Mouse (Mus musculus) forebrain, embryonic 16.5 days (tissue): ENCODE measurements around the gene Nln. TPM values are rescaled to one million over a fixed set of nuclear protein-coding genes. Genes with fewer than 3 reads are reported as not detected.

Source experiments
- ATAC-seq: fragments of 200-750 bp; cut with Nextera tagmentation; 2 replicates; pipeline ENCODE4 v1.8.0; 2017; ENCODE audit warnings: mild to moderate bottlenecking, moderate library complexity
- H3K27ac ChIP-seq: fragments of 300-500 bp; sonication (generic); 2 replicates; pipeline ENCODE4 v1.5.1; 2014; ENCODE audit warnings: low read length, control low read depth
- H3K27me3 ChIP-seq: fragments of 300-500 bp; sonication (generic); replicated peaks from 2 replicates; pipeline ENCODE4 v1.6.1; 2014; ENCODE audit warnings: low read length; ENCODE audit not compliant: control insufficient read depth, insufficient read depth
- H3K36me3 ChIP-seq: fragments of 300-500 bp; sonication (generic); 2 replicates; pipeline ENCODE4 v1.6.1; 2014; ENCODE audit not compliant: control insufficient read depth, insufficient read depth
- H3K4me1 ChIP-seq: fragments of 300-500 bp; sonication (generic); replicated peaks from 2 replicates; pipeline ENCODE4 v1.6.1; 2014; ENCODE audit warnings: low read length; ENCODE audit not compliant: control insufficient read depth, insufficient read depth
- H3K4me2 ChIP-seq: fragments of 300-500 bp; sonication (generic); 2 replicates; pipeline ENCODE4 v1.6.1; 2014; ENCODE audit warnings: mild to moderate bottlenecking, low read length, control low read depth
- H3K4me3 ChIP-seq: fragments of 300-500 bp; sonication (generic); replicated peaks from 2 replicates; pipeline ENCODE4 v1.5.1; 2014; ENCODE audit warnings: mild to moderate bottlenecking, low read length, control low read depth
- H3K9ac ChIP-seq: fragments of 300-500 bp; sonication (generic); replicated peaks from 2 replicates; pipeline ENCODE4 v1.6.1; 2014; ENCODE audit warnings: low read depth, low read length, control low read depth
- H3K9me3 ChIP-seq: fragments of 300-500 bp; sonication (generic); 2 replicates; pipeline ENCODE4 v1.6.1; 2016; ENCODE audit warnings: low read length; ENCODE audit not compliant: control insufficient read depth
- WGBS: fragments of 180-500 bp; shearing (Covaris S2); extraction: QIAGEN DNeasy Blood & Tissue Kit; methylation state at CpG from one replicate; pipeline ENCODE4 v1.1.7; 2014; 5-methylcytosine and 5-hydroxymethylcytosine counted together
- polyA plus RNA-seq: library from polyadenylated mRNA; unstranded; fragments of >200 nt; fragmentation: Nextera tagmentation; extraction: Ambion mirVana; gene quantifications from 2 replicates; pipeline ENCODE4 v1.2.1, GENCODE M21; 2015

Nln gene
- polyA plus RNA-seq, 1 experiment from 2014 or later = 45.8 TPM

DNA sequence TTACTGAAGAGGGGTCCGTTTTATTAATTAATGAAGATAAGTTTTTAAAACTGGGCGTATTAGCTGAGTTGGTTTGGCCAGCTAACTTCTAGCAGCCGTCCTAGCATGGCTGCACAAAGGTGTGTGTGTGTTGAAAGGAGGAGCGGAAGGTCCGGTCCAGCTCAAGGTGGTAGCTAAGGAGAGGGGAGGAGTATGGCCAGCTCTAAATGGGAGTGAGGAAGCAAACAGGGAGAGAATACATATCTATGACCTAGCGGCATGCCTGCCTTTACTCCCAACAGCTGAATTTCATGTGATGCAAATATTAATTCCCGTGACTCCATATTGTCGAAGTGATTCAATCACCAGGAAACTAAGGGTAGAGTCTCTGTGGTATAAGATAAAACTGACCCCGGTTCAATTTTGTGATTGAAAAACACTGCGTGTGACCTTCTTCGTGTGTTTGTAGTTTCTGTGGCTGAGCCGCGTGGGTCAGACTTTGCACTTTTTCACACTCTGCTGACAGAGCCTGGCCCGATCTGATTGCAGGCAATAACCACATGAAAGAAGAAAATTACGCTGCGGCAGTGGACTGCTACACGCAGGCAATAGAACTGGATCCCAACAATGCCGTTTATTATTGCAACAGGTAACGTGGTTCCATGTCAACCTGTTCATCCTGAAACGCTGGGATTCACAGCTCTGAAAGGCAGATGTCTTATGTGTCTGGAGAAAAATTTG lies 14.4 kb upstream of the Nln start:
- Histone ChIP-seq H3K4me3 (no peak overlapping the region), H3K27me3 (no peaks in the 10 kb centered on the region), H3K9me3 (no peaks in the 10 kb centered on the region), H3K27ac (no peak overlapping the region), H3K4me1 (no peaks in the 10 kb centered on the region), H3K9ac (no peak overlapping the region), H3K36me3 (peaks cover 21% of the 10 kb centered on the region), H3K4me2 (no peak overlapping the region)
- 94% methylated on average over 20 of the region's 20 CpGs for WGBS
- no peak for ATAC-seq

DNA sequence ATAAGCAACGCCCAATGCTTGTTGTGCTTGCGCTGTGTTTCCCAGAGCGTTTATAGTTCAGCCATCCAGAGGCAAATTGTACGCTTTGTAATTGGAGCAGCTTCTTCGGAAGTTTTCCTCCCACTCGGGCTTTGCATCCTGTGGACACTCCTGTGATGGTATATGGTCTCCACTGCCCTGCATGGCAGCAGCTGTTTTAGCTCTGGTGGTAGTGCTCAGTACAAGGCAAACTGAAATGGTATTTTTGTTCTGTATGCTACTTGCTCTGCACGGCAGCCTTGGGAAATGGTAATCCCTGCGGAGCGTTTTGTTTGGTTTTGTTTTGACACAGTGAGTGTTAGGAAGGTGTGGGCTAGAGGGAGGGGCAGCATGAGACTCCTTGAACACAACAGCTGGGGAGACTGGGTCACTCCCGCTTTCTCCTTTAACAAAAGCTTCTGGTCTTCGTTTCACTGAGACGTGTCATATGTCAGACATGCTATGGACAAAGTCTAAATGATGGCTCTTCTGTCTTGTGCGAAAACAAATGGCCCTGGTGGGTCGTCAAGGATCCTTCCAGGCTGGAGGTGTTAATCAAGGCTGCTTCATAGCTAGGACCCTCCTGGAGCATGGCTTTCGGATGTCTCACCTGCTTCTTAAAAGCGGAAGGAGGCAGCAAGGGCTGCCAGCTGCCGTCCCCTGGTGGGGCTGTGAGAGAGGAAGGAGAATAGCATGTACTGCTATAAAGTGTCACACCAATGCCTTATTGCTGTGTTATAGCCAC lies 12.8 kb upstream of the Nln start:
- WGBS = 58% methylated on average over 17 of the region's 17 CpGs
- Histone ChIP-seq H3K9me3 (no peaks in the 10 kb centered on the region), H3K9ac (no peak overlapping the region), H3K27me3 (no peaks in the 10 kb centered on the region), H3K4me1 (no peaks in the 10 kb centered on the region), H3K27ac (no peak overlapping the region), H3K4me3 (no peak overlapping the region), H3K36me3 (peaks cover 25% of the 10 kb centered on the region), H3K4me2 (no peak overlapping the region)
- ATAC-seq = no peak

DNA sequence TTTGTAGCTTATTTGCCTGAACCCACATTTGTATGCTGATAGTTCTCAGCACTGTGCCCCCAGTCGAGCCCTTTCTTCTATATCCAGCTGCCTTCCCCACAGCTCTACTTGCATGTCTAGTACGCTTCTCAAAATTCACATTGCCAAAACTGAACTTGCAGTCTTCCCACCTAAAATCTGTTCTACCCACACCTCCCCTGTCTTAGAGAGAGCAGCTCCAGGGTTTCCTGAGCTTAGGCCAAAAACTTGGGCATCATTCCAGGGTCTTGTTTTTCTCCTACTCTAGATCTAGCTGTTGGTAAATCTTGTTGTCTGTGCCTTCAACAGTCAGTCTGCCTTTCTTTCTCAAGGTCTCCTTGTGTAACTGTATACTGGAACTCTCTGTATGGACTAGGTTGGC lies 5.4 kb upstream of the Nln start:
- H3K27ac ChIP-seq = no peak overlapping the region
- peaks cover 23% of the 10 kb centered on the region for H3K36me3 ChIP-seq
- H3K4me3 ChIP-seq = no peak overlapping the region
- ATAC-seq = no peak
- 77% methylated on average over 2 of the region's 2 CpGs for WGBS
- H3K27me3 ChIP-seq = no peaks in the 10 kb centered on the region
- H3K4me1 ChIP-seq = peaks cover 14% of the 10 kb centered on the region
- no peaks in the 10 kb centered on the region for H3K9me3 ChIP-seq
- no peak overlapping the region for H3K4me2 ChIP-seq
- H3K9ac ChIP-seq = no peak overlapping the region

DNA sequence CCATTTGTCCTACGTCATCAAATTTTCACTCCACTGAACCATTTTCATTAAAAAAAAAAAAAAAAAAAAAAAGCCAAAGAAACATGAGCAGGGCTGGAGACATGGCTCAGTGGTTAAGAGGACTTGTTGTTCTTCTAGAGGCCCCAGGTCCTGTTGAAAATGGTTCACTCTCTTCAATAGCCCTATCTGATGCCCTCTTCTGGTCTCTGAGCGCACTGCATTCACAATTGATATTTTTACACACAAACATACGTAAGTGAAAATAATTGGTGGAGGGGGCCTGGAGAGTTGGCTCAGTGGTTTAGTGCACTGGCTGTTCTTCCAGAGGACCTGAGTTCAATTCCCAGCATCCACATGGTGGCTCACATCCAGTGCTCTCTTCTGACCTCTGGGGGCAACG lies 4.4 kb upstream of the Nln start:
- Histone ChIP-seq H3K9ac (no peak overlapping the region), H3K27me3 (no peaks in the 10 kb centered on the region), H3K4me3 (no peak overlapping the region), H3K9me3 (no peaks in the 10 kb centered on the region), H3K4me1 (peaks cover 14% of the 10 kb centered on the region), H3K4me2 (no peak overlapping the region), H3K36me3 (peaks cover 15% of the 10 kb centered on the region), H3K27ac (no peak overlapping the region)
- 90% methylated on average over 4 of the region's 4 CpGs for WGBS
- no peak for ATAC-seq

DNA sequence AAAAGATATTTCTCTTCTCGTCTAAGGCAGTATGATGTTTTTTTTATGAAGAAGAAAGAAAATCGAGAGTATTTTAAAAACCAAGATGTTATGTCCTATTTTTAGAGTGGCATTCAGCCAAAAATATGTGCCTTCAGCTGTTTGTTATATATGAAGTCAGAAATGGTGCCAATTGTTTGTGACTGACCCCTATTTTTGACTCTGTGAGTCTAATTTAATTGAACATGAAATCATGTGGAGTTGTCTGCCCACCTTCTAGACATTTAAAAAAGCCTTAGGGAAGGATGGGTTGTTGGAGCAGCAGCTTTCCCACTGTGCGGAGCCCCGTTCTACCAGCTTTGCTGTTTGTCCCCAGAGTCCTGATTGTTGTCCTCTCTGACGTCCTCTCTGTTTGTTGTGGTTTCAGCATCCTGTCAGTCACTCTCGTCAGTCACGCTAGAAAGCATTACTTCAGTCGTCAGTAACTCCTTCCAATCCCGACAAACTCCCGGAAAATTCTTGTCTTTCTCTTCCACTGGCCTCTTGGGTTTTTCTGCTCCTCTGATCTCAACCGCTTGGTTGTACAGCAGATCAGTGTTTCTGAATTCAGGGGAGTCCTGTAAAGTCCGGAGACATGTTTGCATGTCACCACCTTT lies 3.0 kb upstream of the Nln start:
- no peak overlapping the region for H3K27ac ChIP-seq
- peak overlapping the region; percentile 0; the same call in 1 of the 2 replicates for H3K4me3 ChIP-seq
- H3K9me3 ChIP-seq = no peaks in the 10 kb centered on the region
- no peak overlapping the region for H3K9ac ChIP-seq
- peaks cover 14% of the 10 kb centered on the region for H3K4me1 ChIP-seq
- H3K36me3 ChIP-seq = peaks cover 10% of the 10 kb centered on the region; the same call in 1 of the 2 replicates
- peak overlapping the region; percentile 36 for H3K4me2 ChIP-seq
- WGBS = 35% methylated on average over 12 of the region's 12 CpGs
- no peaks in the 10 kb centered on the region for H3K27me3 ChIP-seq
- ATAC-seq = no peak

DNA sequence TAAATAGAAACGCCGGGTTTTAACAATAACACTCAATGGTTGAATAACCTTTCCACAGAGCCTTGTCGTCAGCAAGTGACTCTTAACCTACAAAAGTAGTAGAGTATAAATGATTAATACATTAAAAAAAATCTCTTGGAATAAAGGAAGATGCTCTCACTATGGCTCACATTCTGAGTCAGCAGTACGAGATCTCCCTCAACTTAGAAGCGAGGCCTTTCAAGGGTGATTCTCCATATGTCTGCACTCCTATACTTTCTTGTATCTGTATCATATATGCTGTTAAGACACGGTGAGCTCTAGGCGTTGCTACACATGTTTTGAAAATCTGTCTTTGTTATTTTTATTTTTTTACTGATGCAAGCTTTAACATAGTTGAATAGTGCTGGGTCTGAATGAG lies 1.1 kb upstream of the Nln start:
- 28% methylated on average over 7 of the region's 7 CpGs for WGBS
- peak overlapping the region; percentile 66 for H3K4me2 ChIP-seq
- H3K4me1 ChIP-seq = peaks cover 14% of the 10 kb centered on the region
- no peaks in the 10 kb centered on the region for H3K27me3 ChIP-seq
- H3K9me3 ChIP-seq = no peaks in the 10 kb centered on the region
- H3K27ac ChIP-seq = peak overlapping the region; percentile 82; the same call in 1 of the 2 replicates
- peaks cover 6% of the 10 kb centered on the region for H3K36me3 ChIP-seq
- H3K9ac ChIP-seq = peak overlapping the region; percentile 69
- no peak for ATAC-seq
- peak overlapping the region; percentile 62 for H3K4me3 ChIP-seq

DNA sequence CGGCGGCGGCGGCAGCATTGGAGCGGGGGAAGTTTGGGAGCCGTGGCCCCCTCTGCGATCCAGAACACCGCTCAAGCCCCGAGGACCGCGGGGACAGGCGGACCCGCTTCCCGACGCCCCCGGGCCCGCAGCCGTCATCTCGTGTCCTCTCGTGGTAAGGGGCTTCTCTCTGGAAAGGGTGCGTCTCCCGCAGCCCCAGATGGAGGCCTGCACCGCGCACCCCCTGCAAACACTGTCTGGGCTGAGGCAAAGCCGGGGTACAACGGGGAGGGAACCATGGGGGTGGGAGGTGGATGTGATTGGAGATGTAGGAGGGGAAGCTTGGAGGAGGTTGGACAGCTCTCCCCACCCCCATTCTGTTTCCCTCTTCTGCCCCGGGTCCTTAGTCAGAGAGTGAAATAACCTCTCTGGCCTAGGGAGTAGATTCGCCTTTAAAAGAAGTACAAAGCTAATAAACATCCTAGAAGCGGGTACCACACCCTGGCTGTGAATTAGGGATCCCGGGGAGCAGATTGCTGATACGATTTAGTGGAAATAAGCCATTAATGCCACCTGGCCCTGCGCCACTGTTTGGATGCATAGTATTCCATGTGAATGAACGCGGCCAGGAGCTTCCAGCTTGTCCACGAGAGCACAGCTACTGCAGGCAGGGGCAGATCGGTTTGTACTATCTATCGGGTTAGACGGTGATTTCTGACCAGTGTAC lies 555 bp upstream of the Nln start:
- Histone ChIP-seq H3K36me3 (peaks cover 4% of the 10 kb centered on the region), H3K9me3 (no peaks in the 10 kb centered on the region), H3K27me3 (no peaks in the 10 kb centered on the region), H3K27ac (peak overlapping the region; percentile 82), H3K9ac (peak overlapping the region; percentile 69), H3K4me1 (peaks cover 14% of the 10 kb centered on the region), H3K4me2 (peak overlapping the region; percentile 66), H3K4me3 (peak overlapping the region; percentile 62)
- ATAC-seq = peak; percentile 83
- WGBS = under 1% methylated on average over 33 of the region's 38 CpGs

DNA sequence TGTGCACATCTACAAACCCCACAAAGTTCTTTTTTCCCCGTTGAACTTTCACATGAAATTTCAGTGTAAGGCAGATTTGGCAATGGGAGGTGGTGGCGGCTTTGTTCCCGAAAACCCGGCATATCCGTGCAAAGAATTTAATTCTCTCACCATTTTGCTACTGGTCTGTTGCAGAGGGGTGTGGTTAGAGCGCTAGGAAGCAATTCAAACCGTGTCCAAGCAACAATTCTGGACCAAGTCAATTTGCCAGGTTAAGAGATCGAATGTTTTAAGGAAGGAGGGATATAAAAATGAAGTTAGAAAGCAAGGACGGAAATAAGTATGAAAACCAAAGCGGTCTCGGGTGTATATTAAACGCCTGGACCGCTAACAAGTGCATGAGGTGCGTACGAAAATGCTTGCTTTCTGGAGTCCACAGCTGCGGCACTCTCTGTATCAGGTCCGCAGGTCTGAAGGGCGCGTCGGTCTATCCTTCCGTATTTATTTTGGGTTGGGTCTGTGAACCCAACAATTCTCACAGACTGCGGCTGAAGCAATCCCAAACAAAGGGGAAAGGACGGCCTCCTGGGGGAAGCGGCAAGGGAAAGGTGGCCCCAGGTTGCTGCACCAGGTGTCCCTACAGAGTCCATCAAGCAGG lies 645 bp downstream of the Nln start:
- H3K27me3 ChIP-seq = no peaks in the 10 kb centered on the region
- no peaks in the 10 kb centered on the region for H3K9me3 ChIP-seq
- peak overlapping the region; percentile 66 for H3K4me2 ChIP-seq
- peak overlapping the region; percentile 69 for H3K9ac ChIP-seq
- H3K27ac ChIP-seq = 0 out of 2 replicates have a peak overlapping the region, but pooled peaks have one; percentile 2
- H3K4me1 ChIP-seq = peaks cover 14% of the 10 kb centered on the region
- H3K4me3 ChIP-seq = peak overlapping the region; percentile 62
- peak; percentile 4; the same call in 1 of the 2 replicates for ATAC-seq
- H3K36me3 ChIP-seq = no peaks in the 10 kb centered on the region; the same call in 1 of the 2 replicates
- under 1% methylated on average over 24 of the region's 24 CpGs for WGBS
